7 mouse cellular contexts compared by ENCODE assay signal in genomic region chr7:143829504-143830331, GRCm38 (mm10). TPM values are rescaled to one million over a fixed set of nuclear protein-coding genes. Genes with fewer than 3 reads are reported as not detected.
DNase-seq lines count a peak whose midpoint lies in the region; ATAC-seq and TF ChIP-seq lines count a peak whose summit lies in the region.

No protein-coding gene starts in this region.

- H3K27ac ChIP-seq in embryonic facial prominence, embryonic 12.5 days: peak overlapping the region; percentile 92
- H3K27ac ChIP-seq in heart, adult 2 months: peak overlapping the region; percentile 71
- peak overlapping the region; percentile 93 for H3K27ac ChIP-seq in limb, embryonic 13.5 days
- H3K27ac ChIP-seq in midbrain, embryonic 16.5 days (ENCODE audit: low read length): peak overlapping the region; percentile 98

- no peaks in the 10 kb centered on the region for H3K36me3 ChIP-seq in embryonic facial prominence, embryonic 12.5 days
- H3K36me3 ChIP-seq in heart, adult 2 months (ENCODE audit: control insufficient read depth, insufficient read depth, low read length): no peaks in the 10 kb centered on the region
- peaks cover 16% of the 10 kb centered on the region for H3K36me3 ChIP-seq in limb, embryonic 13.5 days
- H3K36me3 ChIP-seq in midbrain, embryonic 16.5 days (ENCODE audit: control insufficient read depth, insufficient read depth, low read length): no peaks in the 10 kb centered on the region

- H3K27me3 ChIP-seq in embryonic facial prominence, embryonic 12.5 days: no peaks in the 10 kb centered on the region
- no peaks in the 10 kb centered on the region for H3K27me3 ChIP-seq in heart, adult 2 months (ENCODE audit: control insufficient read depth, insufficient read depth, low read length)
- no peaks in the 10 kb centered on the region for H3K27me3 ChIP-seq in limb, embryonic 13.5 days
- H3K27me3 ChIP-seq in midbrain, embryonic 16.5 days (ENCODE audit: control insufficient read depth, insufficient read depth, low read depth, low read length): no peaks in the 10 kb centered on the region

- peaks cover 23% of the 10 kb centered on the region for H3K4me1 ChIP-seq in embryonic facial prominence, embryonic 12.5 days
- peaks cover 1% of the 10 kb centered on the region; the same call in 1 of the 2 replicates for H3K4me1 ChIP-seq in heart, adult 2 months (ENCODE audit: control insufficient read depth, insufficient read depth, low read length)
- peaks cover 23% of the 10 kb centered on the region for H3K4me1 ChIP-seq in limb, embryonic 13.5 days
- peaks cover 44% of the 10 kb centered on the region for H3K4me1 ChIP-seq in midbrain, embryonic 16.5 days (ENCODE audit: control insufficient read depth, insufficient read depth, low read length)

- peak overlapping the region; percentile 74 for H3K9ac ChIP-seq in embryonic facial prominence, embryonic 12.5 days
- H3K9ac ChIP-seq in heart, adult 2 months (ENCODE audit: low read depth, low read length): peak overlapping the region; percentile 71
- peak overlapping the region; percentile 77 for H3K9ac ChIP-seq in limb, embryonic 13.5 days
- peak overlapping the region; percentile 86 for H3K9ac ChIP-seq in midbrain, embryonic 16.5 days (ENCODE audit: low read depth, low read length)

- under 1% methylated on average over 37 of the region's 37 CpGs for WGBS in embryonic facial prominence, embryonic 12.5 days
- under 1% methylated on average over 37 of the region's 37 CpGs for WGBS in heart, adult 2 months
- WGBS in limb, embryonic 13.5 days: under 1% methylated on average over 37 of the region's 37 CpGs
- under 1% methylated on average over 37 of the region's 37 CpGs for WGBS in midbrain, embryonic 16.5 days

- no peaks in the 10 kb centered on the region for H3K9me3 ChIP-seq in embryonic facial prominence, embryonic 12.5 days
- H3K9me3 ChIP-seq in limb, embryonic 13.5 days: no peaks in the 10 kb centered on the region
- no peaks in the 10 kb centered on the region for H3K9me3 ChIP-seq in midbrain, embryonic 16.5 days (replicated peaks; ENCODE audit: control insufficient read depth, low read length, poor library complexity, severe bottlenecking)

- DNase-seq in adrenal gland, postnatal 25 days: peak; percentile 91
- peak; percentile 92 to 96 for DNase-seq in heart, adult 2 months
- DNase-seq in kidney, adult 8-10 months: peak; percentile 96
- DNase-seq in spleen, postnatal 10 days (ENCODE audit: low spot score in 2 of 2): peak; percentile 81 to 94

- TF ChIP-seq EP300 in heart, adult 2 months (IDR thresholded peaks at IDR 0.05; ENCODE audit: insufficient read depth, low read depth, low read length): peak; percentile 88; the same call in 1 of the 2 replicates

- peak; percentile 99 for ATAC-seq in embryonic facial prominence, embryonic 12.5 days (ENCODE audit: insufficient number of reproducible peaks, insufficient read depth, low FRiP score, low TSS enrichment)
- peak; percentile 99 for ATAC-seq in limb, embryonic 13.5 days (ENCODE audit: low FRiP score, low read depth)
- peak; percentile 99 for ATAC-seq in midbrain, embryonic 16.5 days

- peak; percentile 73 for TF ChIP-seq POLR2A in heart, adult 2 months (IDR thresholded peaks at IDR 0.05; ENCODE audit: insufficient read depth, low read depth, low read length)

- H3K79me2 ChIP-seq in heart, adult 2 months (replicated peaks; ENCODE audit: control insufficient read depth, insufficient read depth, low read length): no peaks in the 10 kb centered on the region

- H3K4me3 ChIP-seq in embryonic facial prominence, embryonic 12.5 days: peak overlapping the region; percentile 60
- H3K4me3 ChIP-seq in heart, adult 2 months: peak overlapping the region; percentile 68
- peak overlapping the region; percentile 58 for H3K4me3 ChIP-seq in limb, embryonic 13.5 days
- H3K4me3 ChIP-seq in midbrain, embryonic 16.5 days (ENCODE audit: low read depth, low read length): peak overlapping the region; percentile 65

- intact Hi-C loops in heart, adult 2 months (cut with DNase I): loop anchor here (1.0 to 10.0 kb wide), 2 partner anchors 78 to 245 kb away; no protein-coding TSS in a partner anchor

- H3K4me2 ChIP-seq in embryonic facial prominence, embryonic 12.5 days (replicated peaks): peak overlapping the region; percentile 85
- peak overlapping the region; percentile 89 for H3K4me2 ChIP-seq in limb, embryonic 13.5 days (replicated peaks)
- peak overlapping the region; percentile 92 for H3K4me2 ChIP-seq in midbrain, embryonic 16.5 days (ENCODE audit: low read length)

- TF ChIP-seq CTCF in heart, adult 2 months (IDR thresholded peaks at IDR 0.05): peak; percentile 88

RNA-seq across cellular contexts. Expression of gene Dhcr7, which starts 6.8 kb away (rescaled TPM):
- 1,142 and 1,301 TPM in 2 replicates for total RNA-seq in adrenal gland, postnatal 25 days (2021)
- polyA plus RNA-seq in embryonic facial prominence, embryonic 12.5 days (2016; fragmentation: Nextera tagmentation; extraction: Ambion mirVana): 43.6 and 45.0 TPM in 2 replicates
- total RNA-seq in heart, adult 2 months (2021): 1 to 10 TPM; 5.1 to 5.7 TPM
- 22.2 and 26.9 TPM in 2 replicates for polyA plus RNA-seq in heart, adult 2 months (2012; rRNA removed)
- 33.8 and 38.7 TPM in 2 replicates for polyA plus RNA-seq in limb, embryonic 13.5 days (2015; fragmentation: Nextera tagmentation; extraction: Ambion mirVana)
- polyA plus RNA-seq in midbrain, embryonic 16.5 days (2015; fragmentation: Nextera tagmentation; extraction: Ambion mirVana): 71.7 and 83.4 TPM in 2 replicates

RNA-seq across cellular contexts. Expression of gene Nadsyn1, which starts 7.1 kb away (rescaled TPM):
- 16.7 and 21.7 TPM in 2 replicates for total RNA-seq in adrenal gland, postnatal 25 days (2021)
- 7.7 and 9.2 TPM in 2 replicates for polyA plus RNA-seq in embryonic facial prominence, embryonic 12.5 days (2016; fragmentation: Nextera tagmentation; extraction: Ambion mirVana)
- total RNA-seq in heart, adult 2 months (2021): 1 to 10 TPM; 3.8 to 4.3 TPM
- polyA plus RNA-seq in heart, adult 2 months (2012; rRNA removed): 6.1 and 9.4 TPM in 2 replicates
- polyA plus RNA-seq in limb, embryonic 13.5 days (2015; fragmentation: Nextera tagmentation; extraction: Ambion mirVana): 7.5 and 7.6 TPM in 2 replicates
- 6.5 and 7.5 TPM in 2 replicates for polyA plus RNA-seq in midbrain, embryonic 16.5 days (2015; fragmentation: Nextera tagmentation; extraction: Ambion mirVana)

RNA-seq across cellular contexts. Expression of gene Gm498, which starts 36.9 kb away (rescaled TPM):
- total RNA-seq in adrenal gland, postnatal 25 days (2021): not detected in 2 replicates
- polyA plus RNA-seq in embryonic facial prominence, embryonic 12.5 days (2016; fragmentation: Nextera tagmentation; extraction: Ambion mirVana): not detected in 2 replicates
- total RNA-seq in heart, adult 2 months (2021): not detected
- polyA plus RNA-seq in heart, adult 2 months (2012; rRNA removed): 0.12 TPM in 1 of 2 replicates, not detected in the other
- not detected in 2 replicates for polyA plus RNA-seq in limb, embryonic 13.5 days (2015; fragmentation: Nextera tagmentation; extraction: Ambion mirVana)
- not detected in 2 replicates for polyA plus RNA-seq in midbrain, embryonic 16.5 days (2015; fragmentation: Nextera tagmentation; extraction: Ambion mirVana)

RNA-seq across cellular contexts. Expression of gene Mrgpre, which starts 45.4 kb away (rescaled TPM):
- total RNA-seq in adrenal gland, postnatal 25 days (2021): 1.4 and 2.0 TPM in 2 replicates
- 1.1 and 1.5 TPM in 2 replicates for polyA plus RNA-seq in embryonic facial prominence, embryonic 12.5 days (2016; fragmentation: Nextera tagmentation; extraction: Ambion mirVana)
- 1 to 10 TPM; 1.2 to 1.3 TPM for total RNA-seq in heart, adult 2 months (2021)
- 1.9 TPM in 2 replicates for polyA plus RNA-seq in heart, adult 2 months (2012; rRNA removed)
- polyA plus RNA-seq in limb, embryonic 13.5 days (2015; fragmentation: Nextera tagmentation; extraction: Ambion mirVana): 1.5 and 1.8 TPM in 2 replicates
- polyA plus RNA-seq in midbrain, embryonic 16.5 days (2015; fragmentation: Nextera tagmentation; extraction: Ambion mirVana): 11.4 and 14.1 TPM in 2 replicates

Comparison
In these comparisons a context has a peak if more than half of its experiments do, and no peak if none do; other contexts are left out.
1. Peak in every context shown above with its lines: DNase-seq, ATAC-seq, H3K4me3 ChIP-seq and H3K27ac ChIP-seq.